Mouse (Mus musculus): ENCODE data around the gene Dgkd. TPM values are rescaled to one million over a fixed set of nuclear protein-coding genes. Genes with fewer than 3 reads are reported as not detected.

The Dgkd gene
- polyA plus RNA-seq, 2 experiments, result 8.0 to 8.1 TPM

- Histone ChIP-seq H3K9ac (replicated peaks) (no peak overlapping the region), H3K4me2 (ENCODE audit: low read depth) (no peak overlapping the region), H3K36me3 (replicated peaks; ENCODE audit: control insufficient read depth, insufficient read depth, low read depth) (no peaks in the 10 kb centered on the region; the same call in none of the 2 replicates), H3K4me3 (ENCODE audit: insufficient read depth in 1 of 2, low read depth in 2 of 2, low read length in 2 of 2) (no peak overlapping the region), H3K4me1 (replicated peaks; ENCODE audit: control insufficient read depth in 2 of 2, insufficient read depth in 2 of 2, low read length in 1 of 2) (no peaks in the 10 kb centered on the region), H3K27me3 (ENCODE audit: control insufficient read depth, insufficient read depth, low read length) (no peaks in the 10 kb centered on the region), H3K27ac (no peak overlapping the region), H3K9me3 (ENCODE audit: control insufficient read depth, low read length) (no peaks in the 10 kb centered on the region)
- WGBS (ENCODE audit: insufficient replicate concordance), result 82% methylated on average over 2 of the region's 2 CpGs
- DNase-seq (ENCODE audit: low read depth in 3 of 3, low spot score in 3 of 3) (no peak), ATAC-seq (ENCODE audit: insufficient read depth) (no peak)
- TF ChIP-seq CTCF (IDR thresholded peaks at IDR 0.05; ENCODE audit: low read depth), result no peak
- no peak for TF ChIP-seq EP300 (IDR thresholded peaks at IDR 0.05; ENCODE audit: low read depth)
Observed at GRCm38 (mm10) chr1:87918061-87918460, 65.0 kb downstream of the Dgkd start.

- ATAC-seq (ENCODE audit: insufficient read depth), result no peak
- H3K36me3 ChIP-seq (replicated peaks; ENCODE audit: control insufficient read depth, insufficient read depth, low read depth), result no peaks in the 10 kb centered on the region; the same call in none of the 2 replicates
- TF ChIP-seq CTCF (IDR thresholded peaks at IDR 0.05; ENCODE audit: low read depth), result no peak
- TF ChIP-seq EP300 (IDR thresholded peaks at IDR 0.05; ENCODE audit: low read depth), result no peak
- H3K4me2 ChIP-seq (ENCODE audit: low read depth), result no peak overlapping the region
- H3K9ac ChIP-seq (replicated peaks), result no peak overlapping the region
- H3K4me3 ChIP-seq (ENCODE audit: insufficient read depth in 1 of 2, low read depth in 2 of 2, low read length in 2 of 2), result no peak overlapping the region
- WGBS (ENCODE audit: insufficient replicate concordance), result 67% methylated on average over 3 of the region's 3 CpGs
- no peaks in the 10 kb centered on the region for H3K4me1 ChIP-seq (replicated peaks; ENCODE audit: control insufficient read depth in 2 of 2, insufficient read depth in 2 of 2, low read length in 1 of 2)
- H3K27me3 ChIP-seq (ENCODE audit: control insufficient read depth, insufficient read depth, low read length), result no peaks in the 10 kb centered on the region
- no peaks in the 10 kb centered on the region for H3K9me3 ChIP-seq (ENCODE audit: control insufficient read depth, low read length)
- DNase-seq (ENCODE audit: low read depth in 3 of 3, low spot score in 3 of 3), result no peak
- no peak overlapping the region for H3K27ac ChIP-seq
Observed at GRCm38 (mm10) chr1:87920056-87920614, 67.0 kb downstream of the Dgkd start.

- Histone ChIP-seq H3K27ac (no peak overlapping the region), H3K9me3 (ENCODE audit: control insufficient read depth, low read length) (no peaks in the 10 kb centered on the region), H3K4me2 (ENCODE audit: low read depth) (no peak overlapping the region), H3K4me1 (replicated peaks; ENCODE audit: control insufficient read depth in 2 of 2, insufficient read depth in 2 of 2, low read length in 1 of 2) (no peaks in the 10 kb centered on the region), H3K4me3 (ENCODE audit: insufficient read depth in 1 of 2, low read depth in 2 of 2, low read length in 2 of 2) (no peak overlapping the region), H3K36me3 (replicated peaks; ENCODE audit: control insufficient read depth, insufficient read depth, low read depth) (peaks cover 8% of the 10 kb centered on the region), H3K9ac (replicated peaks) (no peak overlapping the region), H3K27me3 (ENCODE audit: control insufficient read depth, insufficient read depth, low read length) (no peaks in the 10 kb centered on the region)
- 74% methylated on average over 1 of the region's 1 CpGs for WGBS (ENCODE audit: insufficient replicate concordance)
- peak in 1 of 3 experiments; percentile 23 for DNase-seq (ENCODE audit: low read depth in 3 of 3, low spot score in 3 of 3)
- ATAC-seq (ENCODE audit: insufficient read depth), result no peak
- TF ChIP-seq CTCF (IDR thresholded peaks at IDR 0.05; ENCODE audit: low read depth), result peak; percentile 50; the same call in 1 of the 2 replicates
- no peak for TF ChIP-seq EP300 (IDR thresholded peaks at IDR 0.05; ENCODE audit: low read depth)
Observed at GRCm38 (mm10) chr1:87922666-87923065, 69.6 kb downstream of the Dgkd start.

- no peak for DNase-seq (ENCODE audit: low read depth in 3 of 3, low spot score in 3 of 3)
- H3K4me1 ChIP-seq (replicated peaks; ENCODE audit: control insufficient read depth in 2 of 2, insufficient read depth in 2 of 2, low read length in 1 of 2), result no peaks in the 10 kb centered on the region
- ATAC-seq (ENCODE audit: insufficient read depth), result no peak
- no peaks in the 10 kb centered on the region for H3K9me3 ChIP-seq (ENCODE audit: control insufficient read depth, low read length)
- TF ChIP-seq CTCF (IDR thresholded peaks at IDR 0.05; ENCODE audit: low read depth) (no peak), EP300 (IDR thresholded peaks at IDR 0.05; ENCODE audit: low read depth) (no peak)
- H3K9ac ChIP-seq (replicated peaks), result no peak overlapping the region
- 81% methylated on average over 4 of the region's 4 CpGs for WGBS (ENCODE audit: insufficient replicate concordance)
- H3K27ac ChIP-seq, result no peak overlapping the region
- peaks cover 8% of the 10 kb centered on the region for H3K36me3 ChIP-seq (replicated peaks; ENCODE audit: control insufficient read depth, insufficient read depth, low read depth)
- H3K4me2 ChIP-seq (ENCODE audit: low read depth), result no peak overlapping the region
- H3K27me3 ChIP-seq (ENCODE audit: control insufficient read depth, insufficient read depth, low read length), result no peaks in the 10 kb centered on the region
- no peak overlapping the region for H3K4me3 ChIP-seq (ENCODE audit: insufficient read depth in 1 of 2, low read depth in 2 of 2, low read length in 2 of 2)
Observed at GRCm38 (mm10) chr1:87924888-87925287, 71.8 kb downstream of the Dgkd start.

- TF ChIP-seq EP300 (IDR thresholded peaks at IDR 0.05; ENCODE audit: low read depth) (no peak), CTCF (IDR thresholded peaks at IDR 0.05; ENCODE audit: low read depth) (no peak)
- no peaks in the 10 kb centered on the region for H3K4me1 ChIP-seq (replicated peaks; ENCODE audit: control insufficient read depth in 2 of 2, insufficient read depth in 2 of 2, low read length in 1 of 2)
- H3K27me3 ChIP-seq (ENCODE audit: control insufficient read depth, insufficient read depth, low read length), result no peaks in the 10 kb centered on the region
- H3K4me2 ChIP-seq (ENCODE audit: low read depth), result no peak overlapping the region
- no peak overlapping the region for H3K9ac ChIP-seq (replicated peaks)
- H3K9me3 ChIP-seq (ENCODE audit: control insufficient read depth, low read length), result no peaks in the 10 kb centered on the region
- 75% methylated on average over 5 of the region's 5 CpGs for WGBS (ENCODE audit: insufficient replicate concordance)
- peaks cover 8% of the 10 kb centered on the region for H3K36me3 ChIP-seq (replicated peaks; ENCODE audit: control insufficient read depth, insufficient read depth, low read depth)
- DNase-seq (ENCODE audit: low read depth in 3 of 3, low spot score in 3 of 3) (no peak), ATAC-seq (ENCODE audit: insufficient read depth) (0 out of 2 replicates have a peak, but pooled peaks have one; percentile 19)
- H3K27ac ChIP-seq, result no peak overlapping the region
- no peak overlapping the region for H3K4me3 ChIP-seq (ENCODE audit: insufficient read depth in 1 of 2, low read depth in 2 of 2, low read length in 2 of 2)
Observed at GRCm38 (mm10) chr1:87929730-87930129, 76.6 kb downstream of the Dgkd start.

All from liver, embryonic 14.5 days (tissue).